Mouse (Mus musculus): Measurements from ENCODE around the gene Exd1.

- TF ChIP-seq CTCF (IDR thresholded peaks at IDR 0.05; ENCODE audit: low read depth, low read length) (no peak), POLR2A (IDR thresholded peaks at IDR 0.05; ENCODE audit: insufficient read depth, low read length) (no peak), EP300 (IDR thresholded peaks at IDR 0.05; ENCODE audit: insufficient read depth, low read depth, low read length) (no peak)
These were observed 46.3 kb upstream of the Exd1 start for GRCm38 (mm10) chr2:119593765-119594112.
